Mouse (Mus musculus) lung, postnatal 0 days (tissue): Measurements from ENCODE around the gene Akr1b8. TPM values are rescaled to one million over a fixed set of nuclear protein-coding genes. Genes with fewer than 3 reads are reported as not detected.
"Not testable (repeated sequence)": the region's sequence is repeated elsewhere in the genome, so short reads cannot be mapped to it uniquely, and the experiment has no call there.

ENCODE experiments used
- ATAC-seq: fragments of 200-750 bp; cut with Nextera tagmentation; 2 replicates; pipeline ENCODE4 v1.8.0; 2017; ENCODE audit warnings: moderate library complexity
- DNase-seq: peaks from one replicate; pipeline ENCODE4 v3.0.0-alpha.2; 2016; ENCODE audit warnings: low spot score
- H3K27ac ChIP-seq: fragments of 300-500 bp; sonication (generic); 2 replicates; pipeline ENCODE4 v1.5.1; 2014; ENCODE audit warnings: antibody characterized with exemption, mild to moderate bottlenecking, low read length, mixed read lengths
- H3K27me3 ChIP-seq: fragments of 300-500 bp; sonication (generic); replicated peaks from 2 replicates; pipeline ENCODE4 v1.6.1; 2014; ENCODE audit warnings: low read length, mixed read lengths; ENCODE audit not compliant: insufficient read depth
- H3K36me3 ChIP-seq: fragments of 300-500 bp; sonication (generic); 2 replicates; pipeline ENCODE4 v1.6.1; 2014; ENCODE audit warnings: low read length, mixed read lengths; ENCODE audit not compliant: insufficient read depth
- H3K4me1 ChIP-seq: fragments of 300-500 bp; sonication (generic); 2 replicates; pipeline ENCODE4 v1.6.1; 2014; ENCODE audit warnings: antibody characterized with exemption, low read depth, low read length, mixed read lengths; ENCODE audit not compliant: insufficient read depth
- H3K4me2 ChIP-seq: fragments of 300-500 bp; sonication (generic); replicated peaks from 2 replicates; pipeline ENCODE4 v1.6.1; 2014; ENCODE audit warnings: low read depth, mild to moderate bottlenecking, low read length, moderate library complexity, mixed read lengths
- H3K4me3 ChIP-seq: fragments of 300-500 bp; sonication (generic); 2 replicates; pipeline ENCODE4 v1.5.1; 2014; ENCODE audit warnings: low read depth, low read length
- H3K9ac ChIP-seq: fragments of 300-500 bp; sonication (generic); replicated peaks from 2 replicates; pipeline ENCODE4 v1.6.1; 2014; ENCODE audit warnings: low read depth, mild to moderate bottlenecking
- H3K9me3 ChIP-seq: fragments of 300-500 bp; sonication (generic); 2 replicates; pipeline ENCODE4 v1.6.1; 2016; ENCODE audit warnings: low read length, mixed read lengths
- CTCF ChIP-seq: IDR thresholded peaks from 2 replicates; pipeline ENCODE4 v1.5.1; 2016; ENCODE audit warnings: antibody characterized with exemption, mild to moderate bottlenecking
- EP300 ChIP-seq: IDR thresholded peaks from 2 replicates; pipeline ENCODE4 v1.6.1; 2016; ENCODE audit warnings: antibody characterized with exemption, mild to moderate bottlenecking, control low read depth
- WGBS: fragments of 180-500 bp; shearing (Covaris S2); extraction: QIAGEN DNeasy Blood & Tissue Kit; methylation state at CpG from one replicate; pipeline ENCODE4 v1.1.7; 2014; 5-methylcytosine and 5-hydroxymethylcytosine counted together
- polyA plus RNA-seq: library from polyadenylated mRNA; unstranded; fragments of >200 nt; fragmentation: Nextera tagmentation; extraction: Ambion mirVana; gene quantifications from 2 replicates; pipeline ENCODE4 v1.2.1, GENCODE M21; 2015

Gene Akr1b8
- polyA plus RNA-seq, 1 experiment from 2014 or later, result 15.7 TPM

GRCm38 (mm10) chr6:34313921-34314320 lies 40.0 kb upstream of the Akr1b8 start:
- H3K4me1 ChIP-seq, result peaks cover 3% of the 10 kb centered on the region
- ATAC-seq (no peak), DNase-seq (no peak)
- H3K27me3 ChIP-seq, result no peaks in the 10 kb centered on the region
- 0 out of 2 replicates have a peak, but pooled peaks cover 7% of the 10 kb centered on the region for H3K36me3 ChIP-seq
- H3K27ac ChIP-seq, result no peak overlapping the region
- no peak overlapping the region for H3K4me3 ChIP-seq
- no peaks in the 10 kb centered on the region for H3K9me3 ChIP-seq
- TF ChIP-seq EP300, result no peak
- no peak overlapping the region for H3K4me2 ChIP-seq
- no peak overlapping the region for H3K9ac ChIP-seq
- WGBS, result 94% methylated on average over 2 of the region's 2 CpGs

GRCm38 (mm10) chr6:34316854-34317771 lies 36.8 kb upstream of the Akr1b8 start, which contains the start of gene Akr1b3:
TSS of gene Akr1b3 (minus strand) at chr6:34317478.
- no peaks in the 10 kb centered on the region for H3K27me3 ChIP-seq
- H3K9me3 ChIP-seq, result no peaks in the 10 kb centered on the region
- WGBS, result 2% methylated on average over 60 of the region's 60 CpGs
- DNase-seq (peak; percentile 99), ATAC-seq (peak; percentile 99)
- peak within 1 kb of the TSS; percentile 81 for H3K4me2 ChIP-seq
- TF ChIP-seq EP300 (no peak), CTCF (peak; percentile 72)
- peaks cover 3% of the 10 kb centered on the region for H3K4me1 ChIP-seq
- H3K4me3 ChIP-seq, result peak within 1 kb of the TSS; percentile 62
- H3K36me3 ChIP-seq, result no peaks in the 10 kb centered on the region
- H3K9ac ChIP-seq, result peak within 1 kb of the TSS; percentile 58
- peak within 1 kb of the TSS; percentile 43 for H3K27ac ChIP-seq

- no peak for ATAC-seq
- TF ChIP-seq EP300 (no peak), CTCF (no peak)
- no peaks in the 10 kb centered on the region for H3K9me3 ChIP-seq
- peak overlapping the region; percentile 62 for H3K4me3 ChIP-seq
- H3K4me1 ChIP-seq, result peaks cover 3% of the 10 kb centered on the region
- H3K27me3 ChIP-seq, result no peaks in the 10 kb centered on the region
- H3K27ac ChIP-seq, result no peak overlapping the region
- DNase-seq, result peak; percentile 31
- no peak overlapping the region for H3K9ac ChIP-seq
- H3K4me2 ChIP-seq, result peak overlapping the region; percentile 81
- WGBS, result 21% methylated on average over 5 of the region's 5 CpGs
- H3K36me3 ChIP-seq, result no peaks in the 10 kb centered on the region
These were observed 35.7 kb upstream of the Akr1b8 start for GRCm38 (mm10) chr6:34318172-34318571.

- DNase-seq (no peak), ATAC-seq (no peak)
- Histone ChIP-seq H3K4me2 (no peak overlapping the region), H3K27me3 (no peaks in the 10 kb centered on the region), H3K4me3 (no peak overlapping the region), H3K4me1 (peaks cover under 1% of the 10 kb centered on the region; the same call in 1 of the 2 replicates), H3K9me3 (no peaks in the 10 kb centered on the region), H3K36me3 (no peaks in the 10 kb centered on the region), H3K9ac (no peak overlapping the region), H3K27ac (no peak overlapping the region)
- 37% methylated on average over 6 of the region's 6 CpGs for WGBS
- TF ChIP-seq CTCF, result no peak
- TF ChIP-seq EP300, result no peak
These were observed 35.3 kb upstream of the Akr1b8 start for GRCm38 (mm10) chr6:34318636-34319035.

- Histone ChIP-seq H3K27me3 (no peaks in the 10 kb centered on the region), H3K9me3 (no peaks in the 10 kb centered on the region), H3K27ac (no peak overlapping the region), H3K4me1 (no peaks in the 10 kb centered on the region), H3K4me2 (no peak overlapping the region), H3K9ac (no peak overlapping the region), H3K36me3 (no peaks in the 10 kb centered on the region), H3K4me3 (no peak overlapping the region)
- ATAC-seq, result no peak
- WGBS, result 92% methylated on average over 7 of the region's 7 CpGs
- DNase-seq, result no peak
- no peak for TF ChIP-seq CTCF
- no peak for TF ChIP-seq EP300
These were observed 31.8 kb upstream of the Akr1b8 start for GRCm38 (mm10) chr6:34322121-34322520.

- Histone ChIP-seq H3K27me3 (no peaks in the 10 kb centered on the region), H3K9me3 (no peaks in the 10 kb centered on the region), H3K4me1 (no peaks in the 10 kb centered on the region), H3K9ac (no peak overlapping the region), H3K4me3 (no peak overlapping the region), H3K27ac (no peak overlapping the region), H3K36me3 (no peaks in the 10 kb centered on the region), H3K4me2 (no peak overlapping the region)
- WGBS, result 85% methylated on average over 5 of the region's 5 CpGs
- DNase-seq (no peak), ATAC-seq (no peak)
- TF ChIP-seq EP300, result no peak
These were observed 22.5 kb upstream of the Akr1b8 start for GRCm38 (mm10) chr6:34331379-34331778.

GRCm38 (mm10) chr6:34331804-34332203 lies 22.1 kb upstream of the Akr1b8 start:
- 82% methylated on average over 12 of the region's 12 CpGs for WGBS

More at GRCm38 (mm10) chr6:34331804-34332203, 22.1 kb upstream of the Akr1b8 start:
- not testable (repeated sequence) for ATAC-seq, H3K4me1 ChIP-seq, H3K27ac ChIP-seq, H3K4me2 ChIP-seq, H3K36me3 ChIP-seq, H3K9me3 ChIP-seq, H3K9ac ChIP-seq, H3K4me3 ChIP-seq, H3K27me3 ChIP-seq, DNase-seq
